Mouse (Mus musculus) forebrain, postnatal 0 days (tissue): ENCODE measurements at regions not wholly inside any gene's neighbourhood (a gene's known extent, or its start where the extent isn't known, plus 50 kb on each side); places are given as distances from the start of the nearest gene placed in this dataset.
A peak's percentile ranks its signal among the peaks of the same experiment; 100 is the strongest.

ENCODE experiments used
- ATAC-seq: fragments of 200-750 bp; cut with Nextera tagmentation; 2 replicates; pipeline ENCODE4 v1.8.0; 2017; ENCODE audit warnings: mild to moderate bottlenecking, moderate library complexity
- DNase-seq: peaks from one replicate; pipeline ENCODE4 v3.0.0-alpha.2; 2015
- H3K27ac ChIP-seq: fragments of 300-500 bp; sonication (generic); 2 replicates; pipeline ENCODE4 v1.5.1; 2014; ENCODE audit warnings: low read depth, mild to moderate bottlenecking, antibody characterized with exemption, low read length, moderate library complexity, mixed read lengths
- H3K27me3 ChIP-seq: fragments of 300-500 bp; sonication (generic); 2 replicates; pipeline ENCODE4 v1.6.1; 2014; ENCODE audit warnings: mild to moderate bottlenecking, low read length, mixed read lengths; ENCODE audit not compliant: insufficient read depth
- H3K36me3 ChIP-seq: fragments of 300-500 bp; sonication (generic); 2 replicates; pipeline ENCODE4 v1.6.1; 2014; ENCODE audit warnings: mild to moderate bottlenecking, moderate library complexity; ENCODE audit not compliant: insufficient read depth
- H3K4me1 ChIP-seq: fragments of 300-500 bp; sonication (generic); 2 replicates; pipeline ENCODE4 v1.6.1; 2014; ENCODE audit warnings: antibody characterized with exemption; ENCODE audit not compliant: insufficient read depth
- H3K4me2 ChIP-seq: fragments of 300-500 bp; sonication (generic); 2 replicates; pipeline ENCODE4 v1.6.1; 2014; ENCODE audit warnings: low read depth, mild to moderate bottlenecking, moderate library complexity
- H3K4me3 ChIP-seq: fragments of 300-500 bp; sonication (generic); 2 replicates; pipeline ENCODE4 v1.5.1; 2014; ENCODE audit warnings: low read depth, low read length, mixed read lengths
- H3K9ac ChIP-seq: fragments of 300-500 bp; sonication (generic); 2 replicates; pipeline ENCODE4 v1.6.1; 2014; ENCODE audit warnings: mild to moderate bottlenecking
- H3K9me3 ChIP-seq: fragments of 300-500 bp; sonication (generic); 2 replicates; pipeline ENCODE4 v1.6.1; 2016; ENCODE audit warnings: low read length
- CTCF ChIP-seq: sonication (generic); IDR thresholded peaks from 2 replicates; pipeline ENCODE4 v1.5.1; 2016; ENCODE audit warnings: antibody characterized with exemption, control low read depth, low read depth
- WGBS: fragments of 180-500 bp; shearing (Covaris S2); extraction: QIAGEN DNeasy Blood & Tissue Kit; methylation state at CpG from one replicate; pipeline ENCODE4 v1.1.7; 2014; 5-methylcytosine and 5-hydroxymethylcytosine counted together

DNA sequence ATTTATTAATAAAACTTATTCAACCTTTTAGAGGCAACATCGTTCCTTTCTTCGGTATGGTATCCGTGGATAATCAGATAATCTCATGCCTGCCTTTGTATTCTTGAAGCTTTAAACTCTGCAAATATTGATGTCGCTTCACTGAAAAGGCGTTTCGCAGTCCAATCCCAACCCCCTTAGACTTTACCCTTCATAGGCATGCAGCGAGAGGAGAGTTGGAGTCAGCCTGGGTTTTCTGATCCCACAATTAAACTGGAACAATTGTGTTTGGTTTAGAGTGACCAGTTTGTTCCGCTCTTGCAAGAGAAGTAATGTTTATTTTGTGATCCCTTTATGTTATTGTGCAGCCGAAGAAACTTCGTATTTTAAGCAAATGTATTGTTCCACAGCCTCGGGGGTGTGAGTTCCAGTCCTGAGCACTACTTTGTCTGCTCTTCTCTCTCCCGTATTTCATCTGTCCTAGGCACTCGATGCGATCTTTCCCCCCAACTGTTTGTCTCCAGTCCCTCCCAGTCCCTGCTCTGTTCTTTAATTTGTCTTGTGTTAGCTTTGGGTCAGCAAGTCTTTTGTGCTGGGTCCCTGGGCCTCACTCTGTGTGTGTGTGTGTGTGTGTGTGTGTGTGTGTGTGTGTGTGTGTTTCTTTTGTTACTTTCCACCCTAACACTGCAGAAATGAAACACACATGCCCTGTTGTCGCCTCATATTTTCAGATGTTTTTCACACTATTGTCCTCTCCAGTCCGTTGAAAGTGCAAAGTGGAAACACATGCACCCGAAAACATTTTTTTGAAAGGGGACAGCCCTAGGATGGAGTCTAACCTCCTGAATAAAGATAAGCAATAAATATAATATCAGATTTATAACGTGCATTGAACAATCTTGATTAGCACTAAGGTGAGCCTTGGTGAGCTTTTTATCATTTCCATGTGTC is 318.7 kb downstream of the Parp8 start:
- ATAC-seq (no peak), DNase-seq (peak; percentile 60)
- peak overlapping the region; percentile 16 for H3K4me3 ChIP-seq
- no peaks in the 10 kb centered on the region; the same call in 1 of the 2 replicates for H3K4me1 ChIP-seq
- peak overlapping the region; percentile 23; the same call in 1 of the 2 replicates for H3K4me2 ChIP-seq
- H3K27me3 ChIP-seq, result peaks cover 63% of the 10 kb centered on the region
- no peak for TF ChIP-seq CTCF
- H3K36me3 ChIP-seq, result no peaks in the 10 kb centered on the region
- H3K9ac ChIP-seq, result no peak overlapping the region
- no peaks in the 10 kb centered on the region for H3K9me3 ChIP-seq
- 4% methylated on average over 18 of the region's 18 CpGs for WGBS
- peak overlapping the region; percentile 64; the same call in 1 of the 2 replicates for H3K27ac ChIP-seq

- H3K27ac ChIP-seq, result peak overlapping the region; percentile 64
- DNase-seq (peak; percentile 57), ATAC-seq (peak; percentile 45)
- H3K27me3 ChIP-seq, result peaks cover 58% of the 10 kb centered on the region
- H3K4me2 ChIP-seq, result peak overlapping the region; percentile 48
- no peaks in the 10 kb centered on the region for H3K9me3 ChIP-seq
- no peaks in the 10 kb centered on the region; the same call in 1 of the 2 replicates for H3K4me1 ChIP-seq
- peak overlapping the region; percentile 33 for H3K9ac ChIP-seq
- H3K36me3 ChIP-seq, result no peaks in the 10 kb centered on the region
- WGBS, result under 1% methylated on average over 39 of the region's 39 CpGs
- TF ChIP-seq CTCF, result no peak
- peak overlapping the region; percentile 34 for H3K4me3 ChIP-seq
Observed at GRCm38 (mm10) chr13:116705611-116706386, 319.5 kb downstream of the Parp8 start.

DNA sequence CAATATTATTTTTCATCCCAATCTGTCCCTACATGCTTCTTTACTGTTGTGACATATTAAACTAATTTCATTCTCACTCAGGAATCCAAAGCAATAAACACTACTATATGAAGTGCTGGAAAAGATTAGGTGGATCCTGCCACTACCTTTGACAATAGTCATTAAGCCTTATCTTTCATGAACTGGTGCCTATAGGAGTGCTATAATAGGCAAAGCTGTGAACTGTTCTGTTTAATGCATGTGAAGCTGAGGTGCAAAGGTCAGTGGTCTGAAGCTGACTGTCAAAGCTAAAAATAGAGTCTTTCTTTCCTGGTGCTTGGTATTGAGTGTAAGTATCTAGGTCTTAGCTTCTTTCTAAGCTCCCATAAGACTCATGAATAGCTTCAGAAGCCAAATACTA is 336.6 kb downstream of the Parp8 start:
- H3K36me3 ChIP-seq, result no peaks in the 10 kb centered on the region
- H3K4me2 ChIP-seq, result no peak overlapping the region
- H3K27ac ChIP-seq, result no peak overlapping the region
- TF ChIP-seq CTCF, result no peak
- DNase-seq (no peak), ATAC-seq (no peak)
- H3K27me3 ChIP-seq, result no peaks in the 10 kb centered on the region
- H3K4me1 ChIP-seq, result no peaks in the 10 kb centered on the region
- no peak overlapping the region for H3K4me3 ChIP-seq
- H3K9me3 ChIP-seq, result no peaks in the 10 kb centered on the region
- no peak overlapping the region for H3K9ac ChIP-seq
